Mouse (Mus musculus): Measurements from ENCODE around the gene Lrrtm3. TPM values are rescaled to one million over a fixed set of nuclear protein-coding genes. Genes with fewer than 3 reads are reported as not detected.
A peak's percentile ranks its signal among the peaks of the same experiment; 100 is the strongest.

Lrrtm3 gene
- polyA plus RNA-seq, 1 experiment from 2014 or later = 11.6 TPM

DNA sequence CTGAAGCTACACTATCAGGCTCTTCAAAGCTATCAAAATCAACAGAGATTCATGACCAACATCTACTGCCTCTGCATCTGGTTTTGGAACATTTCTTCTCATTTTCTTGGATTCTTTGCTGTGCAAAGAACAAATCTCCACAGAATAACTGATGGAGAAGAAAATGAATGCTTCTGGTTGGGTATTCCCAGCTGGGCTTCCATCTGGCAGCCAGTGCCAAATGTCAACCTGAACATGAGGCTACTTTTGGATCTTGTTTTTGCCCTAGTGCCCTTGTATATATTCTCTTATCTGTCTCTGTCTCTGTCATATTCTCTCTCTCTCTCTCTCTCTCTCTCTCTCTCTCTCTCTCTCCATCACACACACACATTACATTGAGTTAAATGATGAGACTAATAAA lies 59.2 kb downstream of the Lrrtm3 start:
- H3K27ac ChIP-seq = no peak overlapping the region
- H3K4me1 ChIP-seq = no peaks in the 10 kb centered on the region
- no peaks in the 10 kb centered on the region for H3K9me3 ChIP-seq (replicated peaks)
- no peaks in the 10 kb centered on the region for H3K36me3 ChIP-seq
- no peak for ATAC-seq (ENCODE audit: low FRiP score)
- H3K27me3 ChIP-seq = no peaks in the 10 kb centered on the region
- no peak overlapping the region for H3K9ac ChIP-seq
- no peak overlapping the region for H3K4me2 ChIP-seq (replicated peaks)
- no peak overlapping the region for H3K4me3 ChIP-seq

DNA sequence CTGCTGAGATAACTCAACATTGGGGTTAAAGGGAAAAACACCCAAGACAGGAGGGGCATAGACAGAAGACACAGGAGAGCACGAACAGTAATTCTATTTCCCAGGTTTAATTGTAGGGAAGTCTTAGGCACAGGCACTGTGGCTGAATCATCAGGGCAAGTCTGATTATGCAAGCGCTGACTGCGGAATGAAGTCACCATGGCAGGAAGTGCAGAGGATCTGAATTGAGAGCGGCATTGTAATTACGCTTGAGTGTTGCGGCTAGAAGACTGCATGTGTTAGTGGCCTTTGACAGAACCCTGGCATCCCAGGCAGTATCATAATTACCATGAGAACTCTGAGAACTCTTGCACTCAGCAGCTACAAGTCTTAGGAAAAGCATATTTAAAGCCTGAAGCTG lies 66.7 kb downstream of the Lrrtm3 start:
- no peaks in the 10 kb centered on the region for H3K27me3 ChIP-seq
- H3K4me1 ChIP-seq = no peaks in the 10 kb centered on the region
- 75% methylated on average over 6 of the region's 6 CpGs for WGBS
- no peak overlapping the region for H3K4me2 ChIP-seq (replicated peaks)
- no peak for ATAC-seq (ENCODE audit: low FRiP score)
- no peak overlapping the region for H3K4me3 ChIP-seq
- H3K9me3 ChIP-seq (replicated peaks) = no peaks in the 10 kb centered on the region
- H3K36me3 ChIP-seq = no peaks in the 10 kb centered on the region
- H3K9ac ChIP-seq = no peak overlapping the region
- no peak overlapping the region for H3K27ac ChIP-seq

DNA sequence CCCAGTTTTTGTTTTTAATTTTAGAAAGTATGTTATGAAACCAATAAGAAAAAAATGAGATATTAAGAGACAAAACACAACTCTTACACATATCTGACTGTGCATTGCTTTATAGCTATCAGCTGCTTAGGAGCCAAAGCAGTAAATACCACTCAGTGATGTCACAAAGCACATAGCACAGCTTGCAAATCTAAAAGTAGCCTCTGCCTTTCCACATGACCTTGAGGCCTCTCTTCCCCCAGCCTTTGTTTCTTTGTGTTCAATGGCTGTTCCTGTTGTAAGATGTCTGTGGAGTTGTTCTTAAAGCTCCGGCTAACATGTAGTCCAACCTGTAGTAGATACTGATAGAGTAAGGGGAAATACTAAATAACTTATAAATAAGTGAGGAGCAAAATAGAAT lies 69.7 kb downstream of the Lrrtm3 start:
- Histone ChIP-seq H3K27ac (no peak overlapping the region), H3K4me2 (replicated peaks) (no peak overlapping the region), H3K36me3 (no peaks in the 10 kb centered on the region), H3K4me1 (no peaks in the 10 kb centered on the region), H3K4me3 (no peak overlapping the region), H3K9ac (no peak overlapping the region), H3K27me3 (no peaks in the 10 kb centered on the region), H3K9me3 (replicated peaks) (no peaks in the 10 kb centered on the region)
- ATAC-seq (ENCODE audit: low FRiP score) = no peak
- 88% methylated on average over 1 of the region's 1 CpGs for WGBS

DNA sequence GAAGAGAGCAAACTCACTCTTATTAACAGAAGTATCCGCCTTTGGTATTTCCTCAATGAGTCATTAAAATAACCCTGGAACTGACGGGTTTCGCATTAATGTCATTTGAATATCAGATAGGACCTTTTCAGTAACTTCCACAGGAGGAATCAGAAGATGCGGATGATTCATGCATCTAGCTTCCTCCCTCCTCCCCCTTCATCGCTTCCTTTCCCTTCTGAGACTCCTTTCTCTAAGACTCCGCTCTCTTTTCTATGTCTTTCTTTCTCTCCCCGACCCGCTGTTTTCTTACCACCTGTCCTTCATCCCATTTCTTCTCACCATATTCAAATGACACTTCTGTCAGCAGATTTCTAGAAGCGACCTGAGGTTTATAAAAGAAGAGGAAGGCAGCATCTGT lies 88.1 kb downstream of the Lrrtm3 start:
- no peak overlapping the region for H3K9ac ChIP-seq
- H3K36me3 ChIP-seq = no peaks in the 10 kb centered on the region
- no peaks in the 10 kb centered on the region for H3K4me1 ChIP-seq
- no peak for ATAC-seq (ENCODE audit: low FRiP score)
- H3K4me2 ChIP-seq (replicated peaks) = no peak overlapping the region
- H3K27ac ChIP-seq = no peak overlapping the region
- H3K4me3 ChIP-seq = no peak overlapping the region
- 78% methylated on average over 9 of the region's 9 CpGs for WGBS
- H3K27me3 ChIP-seq = no peaks in the 10 kb centered on the region
- no peaks in the 10 kb centered on the region for H3K9me3 ChIP-seq (replicated peaks)

DNA sequence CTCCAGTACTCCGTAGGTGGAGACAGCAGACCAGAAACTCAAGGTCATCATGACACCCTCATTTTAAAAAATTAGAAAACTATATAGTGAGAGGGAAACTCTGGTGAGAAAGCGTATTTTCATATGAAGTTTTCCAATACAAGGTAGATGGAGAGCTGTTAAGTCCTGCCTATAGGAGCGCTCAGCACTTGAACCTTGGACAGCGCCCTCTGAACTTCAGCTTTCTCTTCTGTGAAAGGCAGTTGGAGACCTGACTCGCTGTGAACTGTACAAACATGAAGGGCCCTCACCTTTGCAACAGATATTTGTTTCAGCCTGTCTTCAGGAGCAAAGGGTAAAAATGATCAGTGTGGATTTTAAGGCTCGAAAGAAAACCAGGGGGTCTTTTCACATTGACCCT lies 88.5 kb downstream of the Lrrtm3 start:
- Histone ChIP-seq H3K4me3 (no peak overlapping the region), H3K4me2 (replicated peaks) (no peak overlapping the region), H3K36me3 (no peaks in the 10 kb centered on the region), H3K27ac (no peak overlapping the region), H3K9ac (no peak overlapping the region), H3K4me1 (no peaks in the 10 kb centered on the region), H3K9me3 (replicated peaks) (no peaks in the 10 kb centered on the region), H3K27me3 (no peaks in the 10 kb centered on the region)
- WGBS = 79% methylated on average over 6 of the region's 6 CpGs
- no peak for ATAC-seq (ENCODE audit: low FRiP score)

DNA sequence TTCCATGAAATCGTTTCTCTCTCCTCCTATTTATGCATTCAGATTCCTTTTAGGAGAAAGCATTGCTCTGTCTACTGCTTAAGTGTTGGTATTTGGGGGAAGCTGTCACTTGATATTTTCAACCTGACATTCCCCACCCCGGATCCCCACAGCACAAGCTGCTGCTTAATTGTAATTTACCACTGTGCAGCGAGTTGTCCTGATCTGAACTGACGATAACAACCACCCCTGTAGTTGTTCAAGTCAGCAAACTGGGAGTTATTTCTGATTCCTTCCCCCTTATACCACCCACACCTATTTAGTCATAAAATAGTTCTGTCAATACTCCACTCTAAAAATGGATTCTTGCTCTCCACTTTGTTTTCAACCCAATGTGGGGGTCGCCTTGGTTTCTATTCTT lies 95.8 kb downstream of the Lrrtm3 start:
- 83% methylated on average over 5 of the region's 5 CpGs for WGBS
- H3K4me3 ChIP-seq = no peak overlapping the region
- no peak overlapping the region for H3K4me2 ChIP-seq (replicated peaks)
- H3K9ac ChIP-seq = no peak overlapping the region
- no peaks in the 10 kb centered on the region for H3K9me3 ChIP-seq (replicated peaks)
- no peaks in the 10 kb centered on the region for H3K27me3 ChIP-seq
- no peaks in the 10 kb centered on the region for H3K4me1 ChIP-seq
- H3K36me3 ChIP-seq = no peaks in the 10 kb centered on the region
- ATAC-seq (ENCODE audit: low FRiP score) = no peak
- H3K27ac ChIP-seq = no peak overlapping the region

DNA sequence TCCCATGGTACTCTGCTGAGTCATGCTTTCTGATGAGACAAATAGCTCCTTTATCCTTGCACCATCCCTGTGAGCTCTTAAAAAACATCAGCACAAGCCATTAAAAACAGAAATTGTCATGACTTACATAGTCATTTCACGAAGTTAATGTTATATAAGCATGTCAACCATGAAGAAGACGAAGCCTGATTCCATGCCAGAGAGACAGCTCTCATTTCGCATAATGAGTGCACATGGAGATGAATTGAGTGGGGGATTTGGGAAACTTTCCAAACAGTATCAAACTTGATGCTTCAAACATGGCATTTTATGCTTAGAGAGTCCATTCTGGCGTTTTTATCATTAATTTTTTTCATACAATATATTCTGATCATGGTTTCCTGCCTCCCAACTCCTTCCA lies 104.5 kb downstream of the Lrrtm3 start:
- Histone ChIP-seq H3K4me1 (no peaks in the 10 kb centered on the region), H3K27ac (no peak overlapping the region), H3K4me3 (no peak overlapping the region), H3K27me3 (no peaks in the 10 kb centered on the region), H3K9ac (no peak overlapping the region), H3K36me3 (no peaks in the 10 kb centered on the region), H3K4me2 (replicated peaks) (no peak overlapping the region), H3K9me3 (replicated peaks) (no peaks in the 10 kb centered on the region)
- ATAC-seq (ENCODE audit: low FRiP score) = no peak
- WGBS = 77% methylated on average over 4 of the region's 4 CpGs

DNA sequence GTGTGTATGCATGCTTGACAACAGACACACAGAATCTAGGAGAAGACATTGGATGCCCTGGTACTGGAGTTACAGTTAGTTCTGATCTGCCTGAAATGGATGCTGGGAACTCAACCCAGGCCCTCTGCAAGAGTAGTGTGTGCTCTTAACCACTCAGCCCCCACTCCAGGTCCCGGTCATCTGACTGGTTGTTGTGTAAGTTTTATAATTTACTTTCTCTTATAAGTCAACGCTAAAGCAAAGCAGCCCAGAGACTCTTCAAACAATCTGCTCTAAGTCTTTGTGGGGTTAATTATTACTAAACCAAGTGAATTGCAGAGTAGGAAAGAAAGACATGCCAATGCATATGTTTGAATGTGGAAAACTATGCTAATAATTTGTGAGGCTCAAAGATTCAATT lies 110.7 kb downstream of the Lrrtm3 start:
- 79% methylated on average over 2 of the region's 2 CpGs for WGBS
- H3K4me3 ChIP-seq = no peak overlapping the region
- H3K9ac ChIP-seq = no peak overlapping the region
- H3K27ac ChIP-seq = no peak overlapping the region
- no peak for ATAC-seq (ENCODE audit: low FRiP score)
- no peak overlapping the region for H3K4me2 ChIP-seq (replicated peaks)
- H3K9me3 ChIP-seq (replicated peaks) = no peaks in the 10 kb centered on the region
- H3K36me3 ChIP-seq = no peaks in the 10 kb centered on the region
- no peaks in the 10 kb centered on the region for H3K27me3 ChIP-seq
- H3K4me1 ChIP-seq = peaks cover 11% of the 10 kb centered on the region

DNA sequence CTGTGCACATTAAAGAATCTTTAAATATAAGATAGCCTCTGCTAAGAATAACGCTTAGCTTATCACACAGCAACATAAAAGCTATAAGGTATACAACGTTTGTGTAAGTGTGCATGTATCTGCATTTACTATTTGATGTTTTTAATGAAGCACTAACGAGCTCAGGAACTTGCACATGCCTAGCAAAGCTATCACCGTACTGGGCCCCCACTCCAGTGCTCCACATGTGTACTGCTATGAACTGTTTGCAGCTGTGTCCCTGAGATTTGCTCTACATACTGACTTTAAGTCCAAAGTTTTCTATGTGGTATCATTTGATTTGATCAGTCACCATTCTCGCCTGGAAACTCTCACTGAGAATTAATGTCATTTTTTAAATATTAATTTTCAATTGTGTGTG lies 111.1 kb downstream of the Lrrtm3 start:
- H3K27ac ChIP-seq = 0 out of 2 replicates have a peak overlapping the region, but pooled peaks have one; percentile 35
- no peaks in the 10 kb centered on the region for H3K27me3 ChIP-seq
- WGBS = 78% methylated on average over 5 of the region's 5 CpGs
- no peaks in the 10 kb centered on the region for H3K9me3 ChIP-seq (replicated peaks)
- no peaks in the 10 kb centered on the region for H3K36me3 ChIP-seq
- no peak overlapping the region for H3K4me3 ChIP-seq
- H3K4me2 ChIP-seq (replicated peaks) = no peak overlapping the region
- H3K4me1 ChIP-seq = peaks cover 11% of the 10 kb centered on the region
- H3K9ac ChIP-seq = no peak overlapping the region
- peak; percentile 55 for ATAC-seq (ENCODE audit: low FRiP score)

DNA sequence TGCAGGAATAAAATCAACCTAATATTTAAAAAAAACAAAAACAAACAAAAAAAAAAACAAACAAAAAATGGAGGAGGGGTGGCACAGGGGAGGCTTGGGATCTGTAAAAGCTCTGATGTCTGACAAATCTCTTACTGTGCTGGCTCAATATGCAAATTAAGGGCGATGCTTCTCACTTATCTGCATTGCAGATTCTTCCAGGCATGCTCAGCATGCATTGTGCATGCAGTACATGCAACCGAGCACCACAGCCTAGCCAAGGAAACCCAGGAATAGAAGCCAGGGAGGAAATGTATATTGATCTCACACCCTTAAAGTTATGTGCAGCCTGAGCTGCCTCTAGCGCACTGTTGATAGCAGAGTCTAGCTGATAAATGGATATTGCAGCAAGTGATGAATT lies 111.5 kb downstream of the Lrrtm3 start:
- no peaks in the 10 kb centered on the region for H3K36me3 ChIP-seq
- H3K27me3 ChIP-seq = no peaks in the 10 kb centered on the region
- ATAC-seq (ENCODE audit: low FRiP score) = peak; percentile 94
- peaks cover 11% of the 10 kb centered on the region for H3K4me1 ChIP-seq
- no peaks in the 10 kb centered on the region for H3K9me3 ChIP-seq (replicated peaks)
- H3K4me3 ChIP-seq = no peak overlapping the region
- no peak overlapping the region for H3K9ac ChIP-seq
- 20% methylated on average over 3 of the region's 3 CpGs for WGBS
- H3K27ac ChIP-seq = 0 out of 2 replicates have a peak overlapping the region, but pooled peaks have one; percentile 35
- 0 out of 2 replicates have a peak overlapping the region, but pooled peaks have one; percentile 9 for H3K4me2 ChIP-seq (replicated peaks)

DNA sequence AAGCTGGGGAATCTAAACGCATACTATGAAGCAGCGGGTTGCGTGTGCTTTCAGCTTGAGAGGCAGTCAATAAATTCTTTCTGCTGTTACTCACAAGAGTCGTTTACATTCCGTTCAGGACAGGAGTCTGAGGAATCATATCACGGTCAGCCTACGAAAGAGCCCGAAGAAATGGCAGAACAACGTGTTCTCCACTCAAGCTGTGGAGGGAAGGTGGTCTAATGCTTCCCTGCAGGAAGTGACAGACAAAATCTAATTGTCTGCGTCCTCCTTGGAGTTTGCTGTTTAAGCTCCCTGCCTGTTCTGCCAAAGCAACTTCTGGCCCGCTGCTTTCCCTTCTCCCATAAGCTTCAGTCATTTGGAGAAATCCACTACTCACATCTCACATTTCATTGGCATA lies 112.0 kb downstream of the Lrrtm3 start:
- Histone ChIP-seq H3K36me3 (no peaks in the 10 kb centered on the region), H3K9ac (no peak overlapping the region), H3K4me2 (replicated peaks) (peak overlapping the region; percentile 43), H3K4me3 (peak overlapping the region; percentile 0; the same call in 1 of the 2 replicates), H3K9me3 (replicated peaks) (no peaks in the 10 kb centered on the region), H3K27me3 (no peaks in the 10 kb centered on the region), H3K4me1 (peaks cover 11% of the 10 kb centered on the region), H3K27ac (peak overlapping the region; percentile 25)
- WGBS = 29% methylated on average over 11 of the region's 11 CpGs
- peak; percentile 26; the same call in 1 of the 2 replicates for ATAC-seq (ENCODE audit: low FRiP score)

DNA sequence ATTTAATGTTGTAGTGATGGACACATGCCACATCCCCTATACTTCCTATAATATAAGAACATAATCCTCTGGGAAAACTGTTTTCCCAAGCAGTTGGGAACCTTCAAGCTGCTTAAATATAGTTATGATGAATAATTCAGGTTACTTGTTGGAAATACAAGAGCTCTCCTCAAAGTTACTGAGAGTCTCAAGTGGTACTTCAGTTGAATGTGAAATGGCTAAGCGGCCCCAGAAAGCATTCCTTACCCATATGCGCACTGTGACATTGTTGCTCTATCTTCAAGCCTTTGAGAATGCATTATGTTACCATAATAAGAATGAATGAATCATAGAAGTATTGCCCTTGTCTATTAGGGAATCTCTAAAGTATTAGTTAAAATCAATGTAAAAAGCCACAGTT lies 117.8 kb downstream of the Lrrtm3 start:
- H3K9me3 ChIP-seq (replicated peaks) = no peaks in the 10 kb centered on the region
- H3K27me3 ChIP-seq = no peaks in the 10 kb centered on the region
- H3K9ac ChIP-seq = no peak overlapping the region
- H3K4me1 ChIP-seq = no peaks in the 10 kb centered on the region
- H3K4me3 ChIP-seq = no peak overlapping the region
- no peaks in the 10 kb centered on the region for H3K36me3 ChIP-seq
- H3K27ac ChIP-seq = no peak overlapping the region
- no peak for ATAC-seq (ENCODE audit: low FRiP score)
- no peak overlapping the region for H3K4me2 ChIP-seq (replicated peaks)
- WGBS = 88% methylated on average over 2 of the region's 2 CpGs

DNA sequence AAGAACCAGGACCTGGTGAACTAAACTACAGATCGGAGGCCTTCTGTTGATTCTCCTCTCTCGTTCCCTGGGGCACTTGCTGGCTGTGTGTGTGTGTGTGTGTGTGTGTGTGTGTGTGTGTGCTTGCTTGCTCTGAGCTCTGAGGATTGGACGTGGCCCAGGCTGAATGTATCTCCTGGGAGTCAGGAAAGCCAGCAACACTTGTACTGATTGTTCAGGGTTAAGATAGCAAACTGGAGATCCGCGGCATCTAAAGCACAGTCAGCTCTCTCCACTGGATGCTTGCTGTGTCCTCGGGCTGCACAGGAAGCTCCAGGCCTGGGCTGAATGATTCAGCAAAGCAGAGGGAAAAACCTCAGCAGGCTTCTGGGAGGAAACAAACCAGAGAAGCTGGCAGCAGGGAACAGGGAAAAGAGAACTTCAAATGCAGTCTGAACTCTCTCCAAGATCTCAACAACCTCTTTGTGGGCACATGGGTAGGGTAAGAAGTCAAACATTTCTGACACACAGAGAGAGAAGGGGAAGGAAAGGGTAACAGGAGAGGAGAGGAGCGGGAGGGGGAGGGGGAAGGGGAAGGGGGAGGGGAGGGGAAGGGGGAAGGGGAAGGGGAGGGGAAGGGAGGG lies 135.7 kb downstream of the Lrrtm3 start:
- Histone ChIP-seq H3K4me3 (no peak overlapping the region), H3K9ac (no peak overlapping the region), H3K36me3 (no peaks in the 10 kb centered on the region), H3K27ac (peak overlapping the region; percentile 57; the same call in 1 of the 2 replicates), H3K9me3 (replicated peaks) (no peaks in the 10 kb centered on the region), H3K27me3 (no peaks in the 10 kb centered on the region), H3K4me1 (peaks cover 9% of the 10 kb centered on the region), H3K4me2 (replicated peaks) (no peak overlapping the region)
- ATAC-seq (ENCODE audit: low FRiP score) = no peak
- WGBS = 18% methylated on average over 6 of the region's 7 CpGs
